Mouse (Mus musculus) CD4-positive naive resting alpha-beta T cell, adult 76 days (primary cell): ENCODE results near the gene Osr1. TPM values are rescaled to one million over a fixed set of nuclear protein-coding genes. Genes with fewer than 3 reads are reported as not detected.

Experiments used
- total RNA-seq: library from RNA; stranded (reverse); gene quantifications from one replicate; pipeline ENCODE4 v1.2.4, GENCODE M21; 2023

Osr1 gene
- not detected for total RNA-seq

GRCm38 (mm10) chr12:9569971-9570370 lies at the start of gene Osr1:
Gene Osr1, plus strand, starts transcription at chr12:9570116.

